Mouse (Mus musculus) CH12F3 (cell line): ENCODE data around the gene Clcf1.
"Not testable (repeated sequence)": the region's sequence is repeated elsewhere in the genome, so short reads cannot be mapped to it uniquely, and the experiment has no call there.

Source experiments
- in situ Hi-C: fragments of 300-500 bp; cut with MboI; formaldehyde crosslinking; loops from 2 replicates; pipeline ENCODE4 v1.14.3; 2020; ENCODE audit warnings: low sequenced_read_pairs

Gene Clcf1

GRCm38 (mm10) chr19:4242416-4242815 is 28.4 kb downstream of the Clcf1 start:
- in situ Hi-C loops: no loop called here

- in situ Hi-C loops: no loop called here
Measured at GRCm38 (mm10) chr19:4244775-4245174, 30.7 kb downstream of the Clcf1 start.

GRCm38 (mm10) chr19:4247010-4247409 is 33.0 kb downstream of the Clcf1 start:
- in situ Hi-C loops: no loop called here

- in situ Hi-C loops: not testable (repeated sequence)
Measured at GRCm38 (mm10) chr19:4248683-4249082, 34.6 kb downstream of the Clcf1 start.

GRCm38 (mm10) chr19:4254230-4254629 is 40.2 kb downstream of the Clcf1 start:
- in situ Hi-C loops: no loop called here

- in situ Hi-C loops: no loop called here
Measured at GRCm38 (mm10) chr19:4255583-4256162, 41.6 kb downstream of the Clcf1 start.

GRCm38 (mm10) chr19:4257216-4257896 is 43.3 kb downstream of the Clcf1 start:
- in situ Hi-C loops: no loop called here

- in situ Hi-C loops: no loop called here
Measured at GRCm38 (mm10) chr19:4257897-4258252, 43.8 kb downstream of the Clcf1 start.

GRCm38 (mm10) chr19:4261038-4261698 is 47.1 kb downstream of the Clcf1 start:
- in situ Hi-C loops: no loop called here

- in situ Hi-C loops: no loop called here
Measured at GRCm38 (mm10) chr19:4262756-4263155, 48.7 kb downstream of the Clcf1 start.

- in situ Hi-C loops: no loop called here
Measured at GRCm38 (mm10) chr19:4263702-4264101, 49.7 kb downstream of the Clcf1 start.

GRCm38 (mm10) chr19:4264171-4264780 is 50.2 kb downstream of the Clcf1 start:
- in situ Hi-C loops: no loop called here

- in situ Hi-C loops: no loop called here
Measured at GRCm38 (mm10) chr19:4265956-4266355, 51.9 kb downstream of the Clcf1 start.

GRCm38 (mm10) chr19:4268566-4269361 is 54.7 kb downstream of the Clcf1 start, which contains the start of gene Ssh3:
Ssh3 (minus strand) TSS chr19:4269180.
- in situ Hi-C loops: no loop called here

- in situ Hi-C loops: no loop called here
Measured at GRCm38 (mm10) chr19:4270187-4270586, 56.1 kb downstream of the Clcf1 start.

GRCm38 (mm10) chr19:4270972-4271371 is 56.9 kb downstream of the Clcf1 start:
- in situ Hi-C loops: no loop called here
